Mouse (Mus musculus) brain, embryonic 14.5 days (tissue): ENCODE results near the gene Gm10719.
"Not testable (repeated sequence)": the region's sequence is repeated elsewhere in the genome, so short reads cannot be mapped to it uniquely, and the experiment has no call there.

Experiments
- CTCF ChIP-seq: fragments of 200-500 bp; IDR thresholded peaks from 2 replicates; pipeline ENCODE4 v1.5.1; 2012; ENCODE audit warnings: inconsistent platforms, mild to moderate bottlenecking, moderate library complexity, borderline replicate concordance; ENCODE audit not compliant: insufficient read depth, insufficient read length; ENCODE audit errors: extremely low read depth
- POLR2A ChIP-seq: fragments of 200-500 bp; IDR thresholded peaks from 2 replicates; pipeline ENCODE4 v1.6.1; 2012; ENCODE audit warnings: mild to moderate bottlenecking, inconsistent platforms, borderline replicate concordance; ENCODE audit not compliant: poor library complexity, insufficient read depth, insufficient read length, severe bottlenecking; ENCODE audit errors: extremely low read depth

GRCm38 (mm10) chr9:3000445-3000972, 16.7 kb upstream of the Gm10719 start, which contains the start of gene Gm10722:
- not testable (repeated sequence) for TF ChIP-seq CTCF, POLR2A
